Mouse (Mus musculus) liver, adult 10 weeks (tissue): Measurements from ENCODE around the gene Dnaic1. TPM values are rescaled to one million over a fixed set of nuclear protein-coding genes. Genes with fewer than 3 reads are reported as not detected.

Experiments used
- polyA plus RNA-seq: library from polyadenylated mRNA; stranded (reverse); fragments of 350-450 nt; fragmentation: Illumina TruSeq; extraction: RNeasy Lipid Tissue Mini Kit (QIAGEN cat#74804); gene quantifications from one replicate; pipeline ENCODE4 v1.2.3, GENCODE M21; 2014; ENCODE audit warnings: low read depth, low replicate concordance

Gene Dnaic1
- polyA plus RNA-seq, result not detected

GRCm38 (mm10) chr4:41569411-41569885 is at the start of gene Dnaic1, which contains the start of gene Fam219a:
Dnaic1 (plus strand) TSS chr4:41569775.
Fam219a (minus strand) TSS chr4:41569538.

DNA sequence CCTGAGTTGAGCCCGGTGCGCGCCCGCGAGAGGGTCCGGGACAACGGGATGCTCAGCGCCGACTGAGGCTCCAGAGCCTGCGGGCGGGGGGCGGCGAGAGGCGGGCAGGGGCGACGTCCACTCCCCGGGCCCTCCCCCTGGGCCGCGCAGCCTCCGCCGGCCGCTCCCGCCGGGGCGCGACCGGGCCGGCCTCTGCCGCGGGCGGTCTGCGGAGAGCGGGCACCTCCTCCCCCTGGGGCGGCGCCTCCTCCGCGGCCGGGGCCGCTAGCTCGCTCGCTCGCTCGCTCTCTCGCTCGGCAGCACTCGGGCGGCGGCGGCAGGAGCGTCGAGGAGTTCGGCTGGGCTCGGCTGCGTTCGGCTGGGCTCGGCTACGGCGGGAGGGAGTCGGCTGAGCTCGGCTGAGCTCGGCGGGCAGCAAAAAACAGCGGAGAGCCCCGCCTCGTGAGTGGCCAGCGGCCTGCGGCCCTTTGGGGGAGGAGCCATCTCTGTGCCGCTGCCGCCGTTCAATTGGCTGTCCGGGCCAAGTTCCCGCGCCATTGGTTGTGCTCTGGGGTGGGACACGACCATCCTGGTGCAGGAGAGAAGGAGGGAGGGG is 70.4 kb downstream of the Dnaic1 start, which contains the start of gene Enho:
TSS of gene Enho (minus strand) at position 412 of the 595 bp plus-strand sequence.

Other genes starting within 250 kb of the Dnaic1 start
- gene Ubap1, start 220.8 kb upstream of the Dnaic1 start, polyA plus RNA-seq, result 31.5 TPM
- gene Kif24, start 104.9 kb upstream of the Dnaic1 start, polyA plus RNA-seq, result 0.16 TPM
- 20.0 TPM for gene Nudt2, start 104.6 kb upstream of the Dnaic1 start, polyA plus RNA-seq
- gene AI464131, start 66.7 kb upstream of the Dnaic1 start, polyA plus RNA-seq, result 10.2 TPM
- not detected for gene 1110017D15Rik, start 52.4 kb upstream of the Dnaic1 start, polyA plus RNA-seq
- 0.77 TPM for gene Fam219a, start 237 bp upstream of the Dnaic1 start, polyA plus RNA-seq
- gene Enho, start 70.5 kb downstream of the Dnaic1 start, polyA plus RNA-seq, result 0.53 TPM
- not detected for gene Cntfr, start 127.3 kb downstream of the Dnaic1 start, polyA plus RNA-seq
- gene Il11ra1, start 130.2 kb downstream of the Dnaic1 start, polyA plus RNA-seq, result 22.8 TPM
- gene Rpp25l, start 143.8 kb downstream of the Dnaic1 start, polyA plus RNA-seq, result 0.85 TPM
- 16.2 TPM for gene Dctn3, start 153.4 kb downstream of the Dnaic1 start, polyA plus RNA-seq
- gene Arid3c, start 161.4 kb downstream of the Dnaic1 start, polyA plus RNA-seq, result not detected
- 6.9 TPM for gene Galt, start 185.5 kb downstream of the Dnaic1 start, polyA plus RNA-seq
- 109 TPM for gene Sigmar1, start 186.4 kb downstream of the Dnaic1 start, polyA plus RNA-seq
- gene Ccl27a, start 204.5 kb downstream of the Dnaic1 start, polyA plus RNA-seq, result 9.1 TPM